Mouse (Mus musculus) midbrain, embryonic 14.5 days (tissue): Measurements from ENCODE around the gene Trim2. TPM values are rescaled to one million over a fixed set of nuclear protein-coding genes. Genes with fewer than 3 reads are reported as not detected.
A peak's percentile ranks its signal among the peaks of the same experiment; 100 is the strongest.

Source experiments
- ATAC-seq: fragments of 200-750 bp; cut with Nextera tagmentation; 2 replicates; pipeline ENCODE4 v1.8.0; 2017; ENCODE audit warnings: moderate number of reproducible peaks, moderate library complexity; ENCODE audit not compliant: low FRiP score, low TSS enrichment
- DNase-seq: peaks from one replicate; pipeline ENCODE4 v3.0.0-alpha.2; 2015
- H3K27ac ChIP-seq: fragments of 300-500 bp; sonication (generic); replicated peaks from 2 replicates; pipeline ENCODE4 v1.5.1; 2014; ENCODE audit warnings: mild to moderate bottlenecking, low read depth, low read length, moderate library complexity
- H3K27me3 ChIP-seq: fragments of 300-500 bp; sonication (generic); 2 replicates; pipeline ENCODE4 v1.6.1; 2014; ENCODE audit warnings: low read length, control low read depth, mixed read lengths; ENCODE audit not compliant: control insufficient read depth, insufficient read depth
- H3K36me3 ChIP-seq: fragments of 300-500 bp; sonication (generic); 2 replicates; pipeline ENCODE4 v1.6.1; 2014; ENCODE audit warnings: low read length, control low read depth; ENCODE audit not compliant: control insufficient read depth, insufficient read depth
- H3K4me1 ChIP-seq: fragments of 300-500 bp; sonication (generic); 2 replicates; pipeline ENCODE4 v1.6.1; 2014; ENCODE audit warnings: mild to moderate bottlenecking, antibody characterized with exemption, low read length, control low read depth; ENCODE audit not compliant: control insufficient read depth, insufficient read depth
- H3K4me2 ChIP-seq: fragments of 300-500 bp; sonication (generic); 2 replicates; pipeline ENCODE4 v1.6.1; 2014; ENCODE audit warnings: mild to moderate bottlenecking, low read length, moderate library complexity
- H3K4me3 ChIP-seq: fragments of 300-500 bp; sonication (generic); replicated peaks from 2 replicates; pipeline ENCODE4 v1.5.1; 2014; ENCODE audit warnings: low read depth, low read length
- H3K9ac ChIP-seq: fragments of 300-500 bp; sonication (generic); replicated peaks from 2 replicates; pipeline ENCODE4 v1.6.1; 2014; ENCODE audit warnings: mild to moderate bottlenecking, low read length, moderate library complexity
- H3K9me3 ChIP-seq: fragments of 300-500 bp; sonication (generic); 2 replicates; pipeline ENCODE4 v1.6.1; 2016; ENCODE audit warnings: low read length, control low read depth, mixed read lengths; ENCODE audit not compliant: control insufficient read depth
- WGBS: fragments of 180-500 bp; shearing (Covaris S2); extraction: QIAGEN DNeasy Blood & Tissue Kit; methylation state at CpG from one replicate; pipeline ENCODE4 v1.1.7; 2014; 5-methylcytosine and 5-hydroxymethylcytosine counted together
- polyA plus RNA-seq: library from polyadenylated mRNA; unstranded; fragments of >200 nt; fragmentation: Nextera tagmentation; extraction: Ambion mirVana; gene quantifications from 2 replicates; pipeline ENCODE4 v1.2.1, GENCODE M21; 2014

The Trim2 gene
- polyA plus RNA-seq, 1 experiment from 2014 or later, result 154 TPM

DNA sequence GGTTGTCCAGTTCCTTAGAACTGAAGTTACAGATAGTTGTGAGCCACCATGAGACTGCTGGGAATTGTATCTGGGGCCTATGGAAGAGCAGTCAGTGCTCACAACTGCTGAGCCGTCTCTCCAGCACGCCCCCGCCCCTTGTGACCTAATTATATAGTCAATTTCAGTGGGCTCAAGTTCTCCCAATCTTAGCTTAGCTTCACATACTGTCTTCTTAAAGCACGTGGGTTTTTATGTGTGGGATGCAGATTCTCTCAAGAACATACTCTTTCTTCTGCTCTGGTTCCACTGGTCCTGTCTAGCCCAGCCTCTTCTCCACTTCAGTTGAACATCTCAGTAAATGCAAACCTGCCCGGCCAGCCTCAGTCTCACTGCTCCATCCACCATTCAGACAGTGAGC is 102.0 kb downstream of the Trim2 start:
- WGBS, result 89% methylated on average over 5 of the region's 5 CpGs
- Histone ChIP-seq H3K4me1 (peaks cover 13% of the 10 kb centered on the region), H3K27ac (no peak overlapping the region), H3K27me3 (no peaks in the 10 kb centered on the region), H3K4me2 (no peak overlapping the region), H3K36me3 (peaks cover 73% of the 10 kb centered on the region), H3K9me3 (no peaks in the 10 kb centered on the region), H3K9ac (no peak overlapping the region), H3K4me3 (no peak overlapping the region)
- DNase-seq (no peak), ATAC-seq (no peak)

DNA sequence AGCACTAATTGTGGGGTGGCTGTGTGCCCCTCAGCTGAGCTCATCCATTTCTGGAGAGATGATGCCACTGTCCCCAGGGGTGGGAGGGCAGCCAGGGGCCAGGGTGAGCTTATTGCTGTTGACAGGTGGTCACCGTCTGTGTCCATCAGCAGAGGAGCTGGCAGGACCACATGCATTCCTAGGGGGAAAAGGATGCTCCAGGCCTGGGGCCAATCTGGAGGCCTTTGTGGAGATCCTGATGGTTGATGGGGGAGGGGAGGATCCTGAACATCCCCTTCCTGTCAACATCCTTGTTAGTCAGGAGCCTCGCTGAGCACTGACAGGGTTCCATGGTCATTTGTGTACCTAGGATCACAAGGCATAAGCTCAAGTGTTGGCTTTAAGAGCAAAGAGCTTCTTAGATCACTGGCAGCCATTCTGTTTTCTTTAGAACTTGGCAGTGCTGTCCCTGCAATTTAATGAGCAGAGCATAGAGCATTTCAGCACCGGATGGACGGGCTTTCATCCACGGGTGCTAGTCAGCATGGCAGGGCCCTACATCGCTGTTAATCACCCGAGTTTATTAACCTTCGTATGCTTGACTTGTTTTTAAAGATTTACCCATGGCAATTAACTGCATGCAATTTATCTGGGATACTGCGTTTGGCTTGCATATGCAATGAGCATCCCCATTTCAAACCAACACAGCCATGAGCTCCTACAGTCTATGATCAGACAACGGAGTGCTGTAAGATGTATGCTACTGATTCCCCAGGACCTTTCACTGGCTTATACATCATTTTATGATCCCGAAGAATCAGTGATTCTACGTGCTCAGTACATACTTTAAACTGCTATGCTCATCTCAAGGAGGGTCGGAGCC is 105.9 kb downstream of the Trim2 start:
- H3K36me3 ChIP-seq, result peaks cover 50% of the 10 kb centered on the region
- no peaks in the 10 kb centered on the region for H3K9me3 ChIP-seq
- H3K27me3 ChIP-seq, result no peaks in the 10 kb centered on the region
- no peak overlapping the region for H3K4me2 ChIP-seq
- no peak overlapping the region for H3K9ac ChIP-seq
- H3K27ac ChIP-seq, result peak overlapping the region; percentile 63
- 65% methylated on average over 13 of the region's 13 CpGs for WGBS
- H3K4me3 ChIP-seq, result no peak overlapping the region
- ATAC-seq, result peak; percentile 34
- peak; percentile 58 for DNase-seq
- peaks cover 8% of the 10 kb centered on the region for H3K4me1 ChIP-seq

DNA sequence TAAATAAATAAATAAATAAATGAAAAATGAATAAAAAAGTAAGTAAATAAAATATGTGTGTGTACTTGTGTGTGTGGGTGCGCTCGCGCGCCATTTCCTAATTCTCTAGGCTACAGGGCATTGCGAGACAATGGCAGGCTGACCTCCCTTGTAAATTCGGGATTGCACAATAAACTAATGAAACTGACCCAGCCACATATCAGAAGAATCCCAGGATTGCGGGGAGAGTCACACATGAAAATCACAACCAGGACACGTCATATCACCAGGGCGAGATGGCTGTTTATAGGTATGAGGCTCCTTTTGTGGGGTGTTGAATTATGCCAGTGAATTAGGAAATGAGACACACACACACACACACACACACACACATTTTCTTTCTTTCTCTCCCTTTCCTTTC is 107.2 kb downstream of the Trim2 start:
- H3K4me1 ChIP-seq, result peaks cover 8% of the 10 kb centered on the region
- no peaks in the 10 kb centered on the region for H3K9me3 ChIP-seq
- 95% methylated on average over 9 of the region's 9 CpGs for WGBS

DNA sequence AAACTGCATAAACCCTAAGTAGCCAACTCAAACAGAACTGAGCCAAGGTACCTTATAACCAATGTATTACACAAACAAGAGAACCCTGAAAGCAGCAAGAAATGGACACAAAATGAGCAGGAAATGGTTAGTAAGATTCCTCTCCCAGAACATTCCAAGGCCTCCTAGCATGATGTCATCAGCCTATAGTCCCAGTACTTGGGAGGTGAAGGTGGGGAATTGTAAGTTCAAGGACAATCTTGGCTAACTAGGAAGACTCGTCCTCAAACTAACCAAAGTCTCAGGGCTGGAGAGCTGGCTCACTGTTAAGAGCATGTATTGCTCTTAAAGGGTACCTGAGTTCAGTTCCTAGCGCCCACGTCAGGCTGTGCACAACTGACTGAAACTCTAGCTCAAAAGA is 108.4 kb downstream of the Trim2 start:
- Histone ChIP-seq H3K4me1 (peaks cover 8% of the 10 kb centered on the region), H3K4me2 (no peak overlapping the region), H3K4me3 (no peak overlapping the region), H3K36me3 (peaks cover 51% of the 10 kb centered on the region), H3K9ac (no peak overlapping the region), H3K27me3 (no peaks in the 10 kb centered on the region), H3K27ac (no peak overlapping the region), H3K9me3 (no peaks in the 10 kb centered on the region)
- DNase-seq, result no peak
- WGBS, result 96% methylated on average over 3 of the region's 3 CpGs
- no peak for ATAC-seq

More for the DNA sequence above, 107.2 kb downstream of the Trim2 start:
- Histone ChIP-seq H3K27ac (no peak overlapping the region), H3K9ac (no peak overlapping the region), H3K4me2 (no peak overlapping the region), H3K4me3 (no peak overlapping the region), H3K36me3 (peaks cover 47% of the 10 kb centered on the region), H3K27me3 (no peaks in the 10 kb centered on the region)
- DNase-seq (no peak), ATAC-seq (no peak)

DNA sequence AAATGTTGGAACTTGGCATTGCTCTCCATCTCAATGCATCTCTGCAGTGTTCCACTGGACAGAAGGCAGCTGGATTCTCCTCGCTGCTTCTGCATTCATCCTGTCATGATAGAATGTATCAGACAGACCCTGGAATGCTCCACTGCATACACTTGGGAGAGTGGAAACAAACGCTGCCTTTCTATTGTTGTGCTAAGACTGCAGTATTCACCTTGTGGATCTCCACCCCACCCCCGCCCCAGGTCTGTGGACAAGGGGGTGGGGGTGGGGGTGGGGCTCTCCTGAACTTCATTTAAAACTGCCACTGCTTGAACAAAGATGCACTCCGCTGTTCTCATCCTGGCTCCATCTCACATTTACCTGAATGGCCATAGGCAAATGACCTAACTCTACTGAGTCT is 112.8 kb downstream of the Trim2 start:
- H3K4me1 ChIP-seq, result peaks cover 7% of the 10 kb centered on the region; the same call in 1 of the 2 replicates
- no peaks in the 10 kb centered on the region for H3K27me3 ChIP-seq
- no peak overlapping the region for H3K4me2 ChIP-seq
- H3K4me3 ChIP-seq, result no peak overlapping the region
- DNase-seq (no peak), ATAC-seq (no peak)
- no peak overlapping the region for H3K27ac ChIP-seq
- H3K9ac ChIP-seq, result no peak overlapping the region
- H3K36me3 ChIP-seq, result peaks cover 71% of the 10 kb centered on the region
- WGBS, result 63% methylated on average over 4 of the region's 4 CpGs
- no peaks in the 10 kb centered on the region for H3K9me3 ChIP-seq

DNA sequence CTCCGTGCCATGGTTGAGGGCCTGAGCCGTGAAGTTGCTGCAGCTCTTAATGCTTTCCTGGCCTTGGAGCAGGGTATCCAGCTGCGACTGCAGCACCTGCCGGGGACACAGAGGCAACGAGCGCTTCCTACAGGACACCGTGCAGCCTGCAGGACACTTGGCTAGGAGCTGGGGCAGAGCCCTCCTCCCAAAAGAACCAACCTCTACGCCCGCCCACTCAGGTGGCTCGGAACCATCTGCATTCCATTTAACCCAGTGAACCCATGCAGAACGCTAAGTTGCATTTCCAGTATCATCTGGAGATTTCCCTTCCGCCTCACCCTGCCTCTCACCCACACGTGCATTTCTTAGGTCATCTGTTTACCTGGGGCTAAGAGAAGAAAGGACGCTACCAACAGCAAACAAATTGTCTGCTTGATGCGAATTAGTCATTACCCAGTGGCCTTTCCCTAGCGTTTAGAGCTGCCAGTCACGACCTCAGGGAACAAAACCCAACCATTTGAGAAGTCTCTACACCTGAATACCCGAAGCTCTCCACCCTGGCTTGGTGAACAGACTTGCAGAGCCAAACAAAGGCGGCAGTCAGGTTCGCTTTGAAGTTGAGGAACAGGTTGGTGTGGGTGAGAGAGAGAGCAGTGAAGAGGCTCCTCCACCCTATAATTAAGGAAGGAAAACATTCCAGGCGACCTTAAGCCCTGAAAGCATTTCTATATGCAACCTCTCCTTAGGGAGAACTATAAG is 115.4 kb downstream of the Trim2 start:
- Histone ChIP-seq H3K27ac (no peak overlapping the region; the same call in 1 of the 2 replicates), H3K9ac (no peak overlapping the region), H3K9me3 (no peaks in the 10 kb centered on the region), H3K4me3 (no peak overlapping the region), H3K27me3 (no peaks in the 10 kb centered on the region), H3K36me3 (peaks cover 71% of the 10 kb centered on the region), H3K4me1 (peaks cover 7% of the 10 kb centered on the region; the same call in 1 of the 2 replicates), H3K4me2 (no peak overlapping the region)
- ATAC-seq, result no peak
- 50% methylated on average over 21 of the region's 21 CpGs for whole genome bisulfite sequencing
- no peak for DNase-seq

DNA sequence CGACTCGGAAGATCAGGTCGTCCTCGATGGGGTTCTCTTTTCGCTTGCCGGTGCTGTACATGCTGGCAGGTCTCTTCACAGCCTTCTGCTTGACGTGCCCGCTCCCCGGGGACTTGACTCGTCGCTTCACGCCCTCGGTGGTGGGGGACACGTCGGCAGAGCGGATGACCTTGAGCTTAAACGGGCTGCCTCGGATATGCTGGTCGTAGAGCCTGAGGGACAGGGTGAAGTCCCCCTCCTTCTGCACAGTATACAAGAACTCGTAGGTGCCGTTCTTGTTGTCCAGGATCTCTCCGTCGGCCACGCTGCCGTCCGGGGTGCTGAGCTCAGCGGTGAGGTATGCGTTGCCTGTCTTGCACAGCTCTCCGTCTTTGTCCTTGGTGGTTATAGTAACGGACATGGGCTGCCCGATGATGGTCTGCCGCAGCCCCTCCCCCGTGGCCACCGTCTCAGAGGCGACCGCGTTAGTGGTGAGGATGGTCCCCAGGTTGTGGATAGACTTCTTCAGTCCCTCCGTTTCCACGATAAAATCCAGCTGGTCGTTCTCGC is 116.1 kb downstream of the Trim2 start:
- H3K36me3 ChIP-seq, result peaks cover 68% of the 10 kb centered on the region
- peak overlapping the region; percentile 10; the same call in 1 of the 2 replicates for H3K4me2 ChIP-seq
- peaks cover 7% of the 10 kb centered on the region; the same call in 1 of the 2 replicates for H3K4me1 ChIP-seq
- H3K27me3 ChIP-seq, result no peaks in the 10 kb centered on the region
- no peak overlapping the region; the same call in 1 of the 2 replicates for H3K27ac ChIP-seq
- ATAC-seq (peak; percentile 43; the same call in 1 of the 2 replicates), DNase-seq (peak; percentile 47)
- 0 out of 2 replicates have a peak overlapping the region, but pooled peaks have one; percentile 26 for H3K9ac ChIP-seq
- no peaks in the 10 kb centered on the region for H3K9me3 ChIP-seq
- 21% methylated on average over 41 of the region's 41 CpGs for WGBS
- H3K4me3 ChIP-seq, result no peak overlapping the region

DNA sequence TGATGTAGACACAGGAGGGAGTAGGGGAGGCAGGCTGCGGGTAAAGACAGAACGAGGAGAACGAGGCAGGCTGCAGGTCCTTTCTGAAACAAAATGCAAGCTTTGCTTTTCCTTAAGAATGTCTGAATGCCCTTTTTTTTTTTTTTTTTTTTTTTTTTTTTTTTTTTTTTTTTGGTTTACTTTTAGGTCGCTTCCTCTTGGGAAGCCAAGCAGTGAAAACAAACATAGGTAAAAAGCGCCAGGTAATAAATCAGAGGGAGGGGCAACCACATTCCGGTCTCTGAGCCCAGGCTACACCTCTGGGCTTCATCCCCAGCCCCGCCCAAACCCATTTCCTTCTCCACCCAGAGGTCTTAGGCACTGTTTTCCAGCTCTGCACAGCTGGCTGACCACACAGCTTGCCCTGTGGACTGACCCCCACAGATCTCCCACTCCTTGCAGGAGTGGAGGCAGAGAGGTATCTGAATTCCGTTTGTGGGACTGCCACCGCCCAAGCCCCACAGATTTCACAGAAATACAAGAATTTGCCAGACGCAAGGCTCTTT is 117.0 kb downstream of the Trim2 start:
- WGBS, result 73% methylated on average over 10 of the region's 10 CpGs
- Histone ChIP-seq H3K4me2 (no peak overlapping the region), H3K9ac (no peak overlapping the region), H3K4me1 (peaks cover 7% of the 10 kb centered on the region; the same call in 1 of the 2 replicates), H3K4me3 (no peak overlapping the region), H3K27ac (no peak overlapping the region), H3K27me3 (no peaks in the 10 kb centered on the region), H3K36me3 (peaks cover 61% of the 10 kb centered on the region), H3K9me3 (0 out of 2 replicates have a peak, but pooled peaks cover 3% of the 10 kb centered on the region)
- no peak for DNase-seq
- no peak for ATAC-seq
